Mouse (Mus musculus): ENCODE results near the gene Gm26558. TPM values are rescaled to one million over a fixed set of nuclear protein-coding genes. Genes with fewer than 3 reads are reported as not detected.

Gm26558 gene
- polyA plus RNA-seq, 1 experiment: not detected

GRCm38 (mm10) chr2:70631321-70631720 lies 30.6 kb downstream of the Gm26558 start:
- Histone ChIP-seq H3K27ac (ENCODE audit: insufficient read depth, low read depth, low read length) (no peak overlapping the region), H3K4me3 (ENCODE audit: insufficient read depth, low read length) (no peak overlapping the region), H3K4me1 (ENCODE audit: control insufficient read depth, insufficient read depth, low read length) (no peaks in the 10 kb centered on the region)
- TF ChIP-seq POLR2A (IDR thresholded peaks at IDR 0.05; ENCODE audit: borderline replicate concordance, low read depth, low read length) (no peak), CTCF (IDR thresholded peaks at IDR 0.05; ENCODE audit: low read depth, low read length) (no peak)

- no peak overlapping the region for H3K27ac ChIP-seq (ENCODE audit: insufficient read depth, low read depth, low read length)
- no peak for TF ChIP-seq POLR2A (IDR thresholded peaks at IDR 0.05; ENCODE audit: borderline replicate concordance, low read depth, low read length)
- TF ChIP-seq CTCF (IDR thresholded peaks at IDR 0.05; ENCODE audit: low read depth, low read length): no peak
Observed at GRCm38 (mm10) chr2:70629921-70630320, 32.0 kb downstream of the Gm26558 start.

DNA sequence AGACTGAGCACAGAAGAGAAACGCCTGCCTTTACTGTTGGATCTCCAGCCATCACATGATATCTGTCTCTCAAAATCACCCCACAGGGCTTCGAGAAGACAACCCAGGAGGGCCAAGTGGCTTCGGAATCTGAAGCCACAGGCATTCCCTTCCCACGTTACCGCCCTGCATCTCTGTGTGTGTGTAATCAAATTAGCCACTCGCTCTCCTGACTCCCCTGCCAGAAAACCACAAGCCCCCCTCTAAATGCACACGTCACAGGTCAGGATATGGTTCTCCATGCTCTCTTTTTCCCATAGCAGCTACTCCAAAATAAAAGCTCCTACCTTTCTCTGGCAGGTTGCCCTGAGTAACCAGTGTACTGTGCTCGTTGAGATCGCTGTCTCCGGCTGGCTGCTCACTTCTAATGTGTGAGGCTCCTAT lies 32.6 kb downstream of the Gm26558 start:
- Histone ChIP-seq H3K4me3 (ENCODE audit: insufficient read depth, low read length) (no peak overlapping the region), H3K4me1 (ENCODE audit: control insufficient read depth, insufficient read depth, low read length) (no peaks in the 10 kb centered on the region), H3K27ac (ENCODE audit: insufficient read depth, low read depth, low read length) (no peak overlapping the region)
- no peak for TF ChIP-seq CTCF (IDR thresholded peaks at IDR 0.05; ENCODE audit: low read depth, low read length)
- TF ChIP-seq POLR2A (IDR thresholded peaks at IDR 0.05; ENCODE audit: borderline replicate concordance, low read depth, low read length): no peak

More at GRCm38 (mm10) chr2:70629921-70630320, 32.0 kb downstream of the Gm26558 start:
- Histone ChIP-seq H3K4me3 (ENCODE audit: insufficient read depth, low read length) (no peak overlapping the region), H3K4me1 (ENCODE audit: control insufficient read depth, insufficient read depth, low read length) (no peaks in the 10 kb centered on the region)

- H3K27ac ChIP-seq (ENCODE audit: insufficient read depth, low read depth, low read length): no peak overlapping the region
- no peak overlapping the region for H3K4me3 ChIP-seq (ENCODE audit: insufficient read depth, low read length)
- TF ChIP-seq POLR2A (IDR thresholded peaks at IDR 0.05; ENCODE audit: borderline replicate concordance, low read depth, low read length): no peak
- no peak for TF ChIP-seq CTCF (IDR thresholded peaks at IDR 0.05; ENCODE audit: low read depth, low read length)
- H3K4me1 ChIP-seq (ENCODE audit: control insufficient read depth, insufficient read depth, low read length): no peaks in the 10 kb centered on the region
Observed at GRCm38 (mm10) chr2:70628397-70628796, 33.5 kb downstream of the Gm26558 start.

- no peak overlapping the region for H3K27ac ChIP-seq (ENCODE audit: insufficient read depth, low read depth, low read length)
- H3K4me3 ChIP-seq (ENCODE audit: insufficient read depth, low read length): no peak overlapping the region
- H3K4me1 ChIP-seq (ENCODE audit: control insufficient read depth, insufficient read depth, low read length): peaks cover 2% of the 10 kb centered on the region; the same call in 1 of the 2 replicates
- TF ChIP-seq CTCF (IDR thresholded peaks at IDR 0.05; ENCODE audit: low read depth, low read length) (no peak), POLR2A (IDR thresholded peaks at IDR 0.05; ENCODE audit: borderline replicate concordance, low read depth, low read length) (no peak)
Observed at GRCm38 (mm10) chr2:70625761-70626160, 36.1 kb downstream of the Gm26558 start.

DNA sequence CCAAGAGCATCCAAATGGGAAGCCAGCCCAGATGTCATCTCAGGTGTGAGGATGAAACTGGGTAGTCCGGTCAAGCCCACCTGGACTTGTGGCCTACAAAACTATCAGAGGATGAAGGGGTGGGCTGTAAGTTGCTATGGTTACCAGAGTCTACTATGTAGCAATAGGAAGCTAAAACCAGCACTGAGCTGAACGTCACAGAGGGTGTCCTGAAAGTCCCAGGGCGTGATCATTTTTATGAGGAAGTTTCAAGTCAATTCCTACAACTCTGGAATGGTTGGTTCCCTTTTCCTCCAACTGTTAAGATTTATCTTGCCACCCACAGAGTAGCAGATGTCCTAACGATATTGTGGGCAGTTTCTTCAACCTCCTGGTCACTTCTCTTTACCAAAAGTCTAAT lies 39.7 kb downstream of the Gm26558 start:
- H3K27ac ChIP-seq (ENCODE audit: insufficient read depth, low read depth, low read length): no peak overlapping the region
- H3K4me3 ChIP-seq (ENCODE audit: insufficient read depth, low read length): no peak overlapping the region
- H3K4me1 ChIP-seq (ENCODE audit: control insufficient read depth, insufficient read depth, low read length): peaks cover 2% of the 10 kb centered on the region; the same call in 1 of the 2 replicates
- TF ChIP-seq POLR2A (IDR thresholded peaks at IDR 0.05; ENCODE audit: borderline replicate concordance, low read depth, low read length) (no peak), CTCF (IDR thresholded peaks at IDR 0.05; ENCODE audit: low read depth, low read length) (no peak)

GRCm38 (mm10) chr2:70620225-70620624 lies 41.7 kb downstream of the Gm26558 start:
- H3K4me1 ChIP-seq (ENCODE audit: control insufficient read depth, insufficient read depth, low read length): peaks cover 2% of the 10 kb centered on the region; the same call in 1 of the 2 replicates
- no peak overlapping the region for H3K4me3 ChIP-seq (ENCODE audit: insufficient read depth, low read length)
- H3K27ac ChIP-seq (ENCODE audit: insufficient read depth, low read depth, low read length): no peak overlapping the region
- TF ChIP-seq POLR2A (IDR thresholded peaks at IDR 0.05; ENCODE audit: borderline replicate concordance, low read depth, low read length) (no peak), CTCF (IDR thresholded peaks at IDR 0.05; ENCODE audit: low read depth, low read length) (peak; percentile 30; the same call in 1 of the 2 replicates)

- Histone ChIP-seq H3K27ac (ENCODE audit: insufficient read depth, low read depth, low read length) (no peak overlapping the region), H3K4me1 (ENCODE audit: control insufficient read depth, insufficient read depth, low read length) (peaks cover 2% of the 10 kb centered on the region; the same call in 1 of the 2 replicates), H3K4me3 (ENCODE audit: insufficient read depth, low read length) (no peak overlapping the region)
- peak; percentile 42; the same call in 1 of the 2 replicates for TF ChIP-seq CTCF (IDR thresholded peaks at IDR 0.05; ENCODE audit: low read depth, low read length)
- TF ChIP-seq POLR2A (IDR thresholded peaks at IDR 0.05; ENCODE audit: borderline replicate concordance, low read depth, low read length): no peak
Observed at GRCm38 (mm10) chr2:70619232-70619835, 42.6 kb downstream of the Gm26558 start.

GRCm38 (mm10) chr2:70616617-70617016 lies 45.3 kb downstream of the Gm26558 start:
- no peaks in the 10 kb centered on the region for H3K4me1 ChIP-seq (ENCODE audit: control insufficient read depth, insufficient read depth, low read length)
- H3K4me3 ChIP-seq (ENCODE audit: insufficient read depth, low read length): no peak overlapping the region
- TF ChIP-seq CTCF (IDR thresholded peaks at IDR 0.05; ENCODE audit: low read depth, low read length): no peak
- no peak overlapping the region for H3K27ac ChIP-seq (ENCODE audit: insufficient read depth, low read depth, low read length)

DNA sequence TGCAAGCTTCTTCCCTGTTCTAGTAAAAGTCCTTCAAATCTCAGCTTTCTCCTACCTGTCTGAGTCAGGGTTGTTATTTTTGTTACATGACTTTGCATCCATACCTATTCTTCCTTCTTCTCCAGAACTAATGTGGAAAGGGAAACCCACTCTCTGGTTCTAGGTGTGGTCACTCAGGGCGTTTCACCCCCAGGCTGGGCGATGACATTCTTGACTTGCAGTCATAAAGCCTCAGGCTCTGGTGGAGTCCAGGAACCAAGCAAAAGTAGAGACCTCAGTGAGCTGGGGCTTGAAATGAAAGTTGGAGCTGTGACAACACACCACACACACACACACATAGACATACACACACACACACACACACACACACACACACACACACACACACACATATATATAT lies 45.8 kb downstream of the Gm26558 start:
- no peaks in the 10 kb centered on the region for H3K4me1 ChIP-seq (ENCODE audit: control insufficient read depth, insufficient read depth, low read length)

More for the DNA sequence above, 45.8 kb downstream of the Gm26558 start:
- TF ChIP-seq CTCF (IDR thresholded peaks at IDR 0.05; ENCODE audit: low read depth, low read length): no peak
- TF ChIP-seq POLR2A (IDR thresholded peaks at IDR 0.05; ENCODE audit: borderline replicate concordance, low read depth, low read length): no peak
- Histone ChIP-seq H3K27ac (ENCODE audit: insufficient read depth, low read depth, low read length) (no peak overlapping the region), H3K4me3 (ENCODE audit: insufficient read depth, low read length) (no peak overlapping the region)

All from bone marrow macrophage, adult 2 months (primary cell).